ENCODE assay signal across 17 mouse cellular contexts in genomic region chr3:54431663-54432062, GRCm38 (mm10).
A peak's percentile ranks its signal among the peaks of the same experiment; 100 is the strongest.
DNase-seq lines count a peak whose midpoint lies in the region; ATAC-seq and TF ChIP-seq lines count a peak whose summit lies in the region.
"Had no signal": no experiment of that assay in that cellular context is flagged by ENCODE, and none has a peak within 500 bp of the region (broad histone marks: within the 10 kb centered on the region; RNA-seq: fewer than 3 reads in every experiment).

No protein-coding gene starts in this region.

- H3K4me3 ChIP-seq in heart, postnatal 0 days (ENCODE audit: low read depth, low read length) = no peak overlapping the region
- H3K4me3 ChIP-seq: embryonic facial prominence, embryonic 15.5 days; heart, embryonic 10.5 days; hindbrain, embryonic 15.5 days had no signal

- no peak for ATAC-seq in heart, postnatal 0 days (ENCODE audit: insufficient read depth, low read depth)
- ATAC-seq: forebrain, embryonic 16.5 days; intestine, postnatal 0 days had no signal

- WGBS in heart, postnatal 0 days = 71% methylated on average over 4 of the region's 4 CpGs

- H3K36me3 ChIP-seq in heart, postnatal 0 days (replicated peaks; ENCODE audit: control insufficient read depth, insufficient read depth, low read length) = no peaks in the 10 kb centered on the region
- H3K36me3 ChIP-seq: embryonic facial prominence, embryonic 15.5 days; heart, embryonic 10.5 days; hindbrain, embryonic 15.5 days had no signal

- H3K27ac ChIP-seq in heart, postnatal 0 days (ENCODE audit: low read depth) = 0 out of 2 replicates have a peak overlapping the region, but pooled peaks have one; percentile 30
- H3K27ac ChIP-seq: heart, embryonic 10.5 days; hindbrain, embryonic 15.5 days had no signal

- H3K4me1 ChIP-seq in heart, postnatal 0 days (ENCODE audit: control insufficient read depth, insufficient read depth) = peaks cover 10% of the 10 kb centered on the region; the same call in 1 of the 2 replicates
- H3K4me1 ChIP-seq: heart, embryonic 10.5 days; hindbrain, embryonic 15.5 days had no signal

- TF ChIP-seq CTCF in heart, postnatal 0 days (IDR thresholded peaks at IDR 0.05; ENCODE audit: low read depth) = no peak

- TF ChIP-seq EP300 in heart, postnatal 0 days (IDR thresholded peaks at IDR 0.05; ENCODE audit: low read depth) = no peak

- H3K27me3 ChIP-seq in heart, postnatal 0 days (ENCODE audit: control insufficient read depth, insufficient read depth, low read length) = no peaks in the 10 kb centered on the region
- H3K27me3 ChIP-seq: embryonic facial prominence, embryonic 15.5 days; hindbrain, embryonic 15.5 days had no signal

- no peaks in the 10 kb centered on the region for H3K9me3 ChIP-seq in heart, postnatal 0 days (replicated peaks; ENCODE audit: control insufficient read depth, low read length)
- H3K9me3 ChIP-seq: embryonic facial prominence, embryonic 15.5 days; heart, embryonic 10.5 days; hindbrain, embryonic 15.5 days had no signal

- no peak overlapping the region for H3K4me2 ChIP-seq in heart, postnatal 0 days (ENCODE audit: low read depth, low read length)
- H3K4me2 ChIP-seq: embryonic facial prominence, embryonic 15.5 days; hindbrain, embryonic 15.5 days had no signal

- peak; percentile 12 for DNase-seq in embryo, embryonic 10 days (ENCODE audit: low spot score)
- DNase-seq in embryo, embryonic 9.5 days (ENCODE audit: extremely low spot score) = no peak
- DNase-seq in heart, postnatal 0 days (ENCODE audit: low spot score) = no peak
- DNase-seq in heart, adult 9 months (ENCODE audit: low spot score in 2 of 2) = no peak
- peak; percentile 14 for DNase-seq in urinary bladder, postnatal 14 days (ENCODE audit: low spot score)
- no peak for DNase-seq in urinary bladder, postnatal 36 days (ENCODE audit: low spot score in 2 of 2)
- peak; percentile 33 for DNase-seq in yolk sac, embryonic 10.5 days (ENCODE audit: low spot score)
- no peak for DNase-seq in ovary, postnatal 36 days (ENCODE audit: low spot score)
- DNase-seq: adrenal gland, adult 8-10 months; cerebellum, adult 8-10 months; cerebellum, postnatal 14 days; gastrocnemius, postnatal 14 days had no signal

- no peak overlapping the region for H3K9ac ChIP-seq in heart, postnatal 0 days (replicated peaks; ENCODE audit: low read depth, low read length)
- H3K9ac ChIP-seq: embryonic facial prominence, embryonic 15.5 days; hindbrain, embryonic 15.5 days had no signal

Comparison
In these comparisons a context has a peak if more than half of its experiments do, and no peak if none do; other contexts are left out.
1. DNase-seq: peak in embryo, embryonic 10 days (single experiment), urinary bladder, postnatal 14 days (single experiment) and yolk sac, embryonic 10.5 days (single experiment); none in embryo, embryonic 9.5 days (single experiment), heart, postnatal 0 days (single experiment), heart, adult 9 months (0 of 2), urinary bladder, postnatal 36 days (0 of 2) and ovary, postnatal 36 days (single experiment).